Mouse (Mus musculus) thymus, postnatal 25 days (tissue): ENCODE data around the gene Zic4.

Experiments used
- DNase-seq: peaks from one replicate; pipeline ENCODE4 v3.0.0; 2022

The Zic4 gene

DNA sequence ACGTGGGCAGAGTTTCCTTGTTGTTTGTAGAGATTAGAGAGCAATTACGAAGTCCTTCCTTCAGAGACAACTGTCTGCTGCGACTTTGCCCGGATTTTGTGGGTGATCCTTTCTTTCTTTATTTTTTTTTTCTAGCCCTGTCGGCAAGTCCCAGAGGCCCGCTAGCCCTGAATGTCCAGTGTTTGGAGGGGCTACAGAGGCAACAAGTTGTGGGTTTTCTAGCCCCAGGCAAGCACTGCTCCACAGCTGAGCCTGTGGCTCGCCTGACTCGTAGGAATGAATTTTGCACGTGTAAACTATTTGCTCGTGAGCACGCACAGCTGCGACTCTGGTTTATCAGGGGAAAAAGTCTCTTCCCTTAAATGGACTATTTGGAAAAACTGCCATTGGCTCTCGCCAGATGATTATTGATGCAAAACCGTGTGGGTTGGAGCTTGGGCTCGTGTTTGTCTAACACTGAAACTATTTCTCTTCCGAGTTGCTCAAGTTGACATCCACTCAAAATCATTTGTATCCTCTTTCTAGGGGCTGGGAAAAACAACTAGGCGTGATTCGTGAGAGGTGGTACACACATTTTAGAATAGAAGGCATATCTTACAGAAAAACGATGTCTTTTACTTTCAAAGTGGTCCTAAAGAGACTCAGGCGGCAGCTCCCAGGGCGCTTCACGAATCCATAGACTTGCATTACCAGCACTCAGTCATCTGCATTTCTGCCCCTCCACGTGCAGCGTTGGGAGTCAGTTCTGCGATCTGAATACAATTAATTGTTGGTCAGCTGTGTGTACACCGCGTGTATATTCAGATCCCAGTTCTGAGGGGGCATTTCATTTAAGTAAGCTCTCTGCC, 42.9 kb downstream of the Zic4 start:
- DNase-seq, result no peak

- no peak for DNase-seq
These were observed 43.6 kb downstream of the Zic4 start for GRCm38 (mm10) chr9:91405753-91406178.

GRCm38 (mm10) chr9:91406258-91406763, 44.1 kb downstream of the Zic4 start:
- DNase-seq, result no peak

- no peak for DNase-seq
These were observed 47.6 kb downstream of the Zic4 start for GRCm38 (mm10) chr9:91409771-91410170.

GRCm38 (mm10) chr9:91414007-91414661, 51.9 kb downstream of the Zic4 start:
- DNase-seq, result no peak

- no peak for DNase-seq
These were observed 58.2 kb downstream of the Zic4 start for GRCm38 (mm10) chr9:91420441-91420840.
